Mouse (Mus musculus): ENCODE data around the gene Gm49378. TPM values are rescaled to one million over a fixed set of nuclear protein-coding genes. Genes with fewer than 3 reads are reported as not detected.

Gm49378 gene
- total and polyA plus RNA-seq, 3 experiments, result 2.4 to 7.2 (median 2.9) TPM

GRCm38 (mm10) chr14:55671833-55672740 lies 34.4 kb upstream of the Gm49378 start, which contains the start of the genes Gmpr2 and Nedd8:
Gene Gmpr2 (plus strand): TSS chr14:55671941.
Gene Nedd8 (minus strand): TSS chr14:55672124.
- H3K27me3 ChIP-seq (ENCODE audit: insufficient read depth, low read length), result no peaks in the 10 kb centered on the region
- ATAC-seq (ENCODE audit: extremely low read depth, insufficient number of reproducible peaks, low FRiP score, poor library complexity, severe bottlenecking), result peak; percentile 95
- TF ChIP-seq GATA1 (IDR thresholded peaks at IDR 0.05; ENCODE audit: borderline replicate concordance, low read length) (no peak), POLR2AphosphoS5 (IDR thresholded peaks at IDR 0.05; ENCODE audit: insufficient replicate concordance, low read depth, low read length) (peak; percentile 82; the same call in 1 of the 2 replicates), CTCF (IDR thresholded peaks at IDR 0.05; ENCODE audit: low read depth, low read length) (no peak)
- H3K36me3 ChIP-seq (replicated peaks), result peaks cover 55% of the 10 kb centered on the region
- no peaks in the 10 kb centered on the region for H3K9me3 ChIP-seq (replicated peaks)
- DNase-seq (ENCODE audit: low spot score), result peak; percentile 66
- peaks cover 41% of the 10 kb centered on the region for H3K4me1 ChIP-seq (ENCODE audit: insufficient read depth, low read depth, low read length)
- H3K4me3 ChIP-seq (ENCODE audit: low read depth, low read length), result peak within 1 kb of the TSS; percentile 76

GRCm38 (mm10) chr14:55671486-55671832 lies 33.8 kb upstream of the Gm49378 start:
- Histone ChIP-seq H3K27me3 (ENCODE audit: insufficient read depth, low read length) (no peaks in the 10 kb centered on the region), H3K36me3 (replicated peaks) (peaks cover 54% of the 10 kb centered on the region), H3K4me1 (ENCODE audit: insufficient read depth, low read depth, low read length) (peaks cover 45% of the 10 kb centered on the region), H3K9me3 (replicated peaks) (no peaks in the 10 kb centered on the region), H3K4me3 (ENCODE audit: low read depth, low read length) (peak overlapping the region; percentile 76)
- ATAC-seq (ENCODE audit: extremely low read depth, insufficient number of reproducible peaks, low FRiP score, poor library complexity, severe bottlenecking) (no peak), DNase-seq (ENCODE audit: low spot score) (peak; percentile 31)
- TF ChIP-seq TAL1 (conservative IDR thresholded peaks at IDR 0.05; ENCODE audit: low read depth, low read length) (no peak), POLR2AphosphoS5 (IDR thresholded peaks at IDR 0.05; ENCODE audit: insufficient replicate concordance, low read depth, low read length) (no peak), GATA1 (IDR thresholded peaks at IDR 0.05; ENCODE audit: borderline replicate concordance, low read length) (no peak)

GRCm38 (mm10) chr14:55660636-55661035 lies 22.9 kb upstream of the Gm49378 start:
- no peaks in the 10 kb centered on the region for H3K9me3 ChIP-seq (replicated peaks)
- H3K27me3 ChIP-seq (ENCODE audit: insufficient read depth, low read length), result no peaks in the 10 kb centered on the region
- H3K4me3 ChIP-seq (ENCODE audit: low read depth, low read length), result peak overlapping the region; percentile 72
- DNase-seq (ENCODE audit: low spot score), result no peak
- TF ChIP-seq POLR2AphosphoS5 (IDR thresholded peaks at IDR 0.05; ENCODE audit: insufficient replicate concordance, low read depth, low read length) (no peak), GATA2 (IDR thresholded peaks at IDR 0.05; ENCODE audit: borderline replicate concordance, low read depth, low read length) (no peak), CTCF (IDR thresholded peaks at IDR 0.05; ENCODE audit: low read depth, low read length) (no peak), TAL1 (conservative IDR thresholded peaks at IDR 0.05; ENCODE audit: low read depth, low read length) (no peak)
- peaks cover 22% of the 10 kb centered on the region for H3K4me1 ChIP-seq (ENCODE audit: insufficient read depth, low read depth, low read length)
- no peak for ATAC-seq (ENCODE audit: extremely low read depth, insufficient number of reproducible peaks, low FRiP score, poor library complexity, severe bottlenecking)
- peaks cover 70% of the 10 kb centered on the region for H3K36me3 ChIP-seq (replicated peaks)

- no peak for TF ChIP-seq POLR2AphosphoS5 (IDR thresholded peaks at IDR 0.05; ENCODE audit: insufficient replicate concordance, low read depth, low read length)
- TF ChIP-seq GATA1 (IDR thresholded peaks at IDR 0.05; ENCODE audit: borderline replicate concordance, low read length), result no peak
- no peak for TF ChIP-seq GATA2 (IDR thresholded peaks at IDR 0.05; ENCODE audit: borderline replicate concordance, low read depth, low read length)
- no peak for TF ChIP-seq TAL1 (conservative IDR thresholded peaks at IDR 0.05; ENCODE audit: low read depth, low read length)
- TF ChIP-seq CTCF (IDR thresholded peaks at IDR 0.05; ENCODE audit: low read depth, low read length), result no peak
- peaks cover 65% of the 10 kb centered on the region for H3K36me3 ChIP-seq (replicated peaks)
- peak within 1 kb of the TSS; percentile 72 for H3K4me3 ChIP-seq (ENCODE audit: low read depth, low read length)
These were observed 22.4 kb upstream of the Gm49378 start, which contains the start of gene Mdp1 for GRCm38 (mm10) chr14:55659960-55660573. Gene Mdp1 (minus strand): TSS chr14:55660508.

GRCm38 (mm10) chr14:55658011-55658410 lies 20.3 kb upstream of the Gm49378 start:
- Histone ChIP-seq H3K4me3 (ENCODE audit: low read depth, low read length) (no peak overlapping the region), H3K36me3 (replicated peaks) (peaks cover 46% of the 10 kb centered on the region), H3K27me3 (ENCODE audit: insufficient read depth, low read length) (no peaks in the 10 kb centered on the region), H3K9me3 (replicated peaks) (no peaks in the 10 kb centered on the region), H3K4me1 (ENCODE audit: insufficient read depth, low read depth, low read length) (peaks cover 22% of the 10 kb centered on the region)
- DNase-seq (ENCODE audit: low spot score) (no peak), ATAC-seq (ENCODE audit: extremely low read depth, insufficient number of reproducible peaks, low FRiP score, poor library complexity, severe bottlenecking) (no peak)
- TF ChIP-seq TAL1 (conservative IDR thresholded peaks at IDR 0.05; ENCODE audit: low read depth, low read length) (no peak), POLR2AphosphoS5 (IDR thresholded peaks at IDR 0.05; ENCODE audit: insufficient replicate concordance, low read depth, low read length) (no peak), GATA1 (IDR thresholded peaks at IDR 0.05; ENCODE audit: borderline replicate concordance, low read length) (no peak), CTCF (IDR thresholded peaks at IDR 0.05; ENCODE audit: low read depth, low read length) (no peak), GATA2 (IDR thresholded peaks at IDR 0.05; ENCODE audit: borderline replicate concordance, low read depth, low read length) (no peak)

More at GRCm38 (mm10) chr14:55659960-55660573, 22.4 kb upstream of the Gm49378 start, which contains the start of gene Mdp1:
- Histone ChIP-seq H3K9me3 (replicated peaks) (no peaks in the 10 kb centered on the region), H3K27me3 (ENCODE audit: insufficient read depth, low read length) (no peaks in the 10 kb centered on the region), H3K4me1 (ENCODE audit: insufficient read depth, low read depth, low read length) (peaks cover 22% of the 10 kb centered on the region)
- DNase-seq (ENCODE audit: low spot score), result peak; percentile 70
- ATAC-seq (ENCODE audit: extremely low read depth, insufficient number of reproducible peaks, low FRiP score, poor library complexity, severe bottlenecking), result peak; percentile 81

- DNase-seq (ENCODE audit: low spot score), result no peak
- Histone ChIP-seq H3K36me3 (replicated peaks) (peaks cover 36% of the 10 kb centered on the region), H3K4me1 (ENCODE audit: insufficient read depth, low read depth, low read length) (peaks cover 22% of the 10 kb centered on the region), H3K27me3 (ENCODE audit: insufficient read depth, low read length) (no peaks in the 10 kb centered on the region), H3K9me3 (replicated peaks) (no peaks in the 10 kb centered on the region), H3K4me3 (ENCODE audit: low read depth, low read length) (no peak overlapping the region)
- no peak for TF ChIP-seq POLR2AphosphoS5 (IDR thresholded peaks at IDR 0.05; ENCODE audit: insufficient replicate concordance, low read depth, low read length)
- TF ChIP-seq TAL1 (conservative IDR thresholded peaks at IDR 0.05; ENCODE audit: low read depth, low read length), result no peak
- no peak for TF ChIP-seq GATA2 (IDR thresholded peaks at IDR 0.05; ENCODE audit: borderline replicate concordance, low read depth, low read length)
- no peak for ATAC-seq (ENCODE audit: extremely low read depth, insufficient number of reproducible peaks, low FRiP score, poor library complexity, severe bottlenecking)
These were observed 19.2 kb upstream of the Gm49378 start for GRCm38 (mm10) chr14:55656935-55657334.
